Mouse (Mus musculus): ENCODE results near the gene Cbx5.

DNA sequence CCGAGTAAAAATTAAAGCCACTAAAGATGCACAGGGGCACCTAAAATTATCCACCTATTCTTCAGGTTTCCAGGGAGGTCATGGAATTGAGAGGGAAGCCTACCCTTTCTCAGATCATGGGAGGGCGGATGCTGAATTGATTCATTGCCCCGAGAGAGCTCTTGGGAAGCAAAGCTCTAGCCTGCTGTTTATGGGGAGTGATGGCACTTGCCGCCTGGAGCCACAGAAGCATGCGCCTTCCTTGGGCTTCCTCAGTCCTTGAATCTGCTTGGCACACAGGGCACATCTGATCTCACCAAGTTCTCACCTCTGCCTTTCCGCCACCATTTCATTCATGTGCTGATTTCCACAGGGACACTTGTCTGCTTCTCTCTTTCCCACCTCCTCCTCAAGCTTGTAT is 51.8 kb downstream of the Cbx5 start:
- TF ChIP-seq CTCF (IDR thresholded peaks at IDR 0.05; ENCODE audit: low read depth) (no peak), EP300 (IDR thresholded peaks at IDR 0.05; ENCODE audit: low read depth) (no peak)
